Mouse (Mus musculus): ENCODE data around the gene Iqcc. TPM values are rescaled to one million over a fixed set of nuclear protein-coding genes. Genes with fewer than 3 reads are reported as not detected.

Gene Iqcc
- polyA plus RNA-seq (2016; fragmentation: Nextera tagmentation; extraction: Ambion mirVana): 30.2 and 34.7 TPM in 2 replicates

- 6% methylated on average over 44 of the region's 44 CpGs for WGBS
- DNase-seq (ENCODE audit: low spot score): peak; percentile 92
- H3K4me3 ChIP-seq: peak within 1 kb of the TSS; percentile 73
- no peaks in the 10 kb centered on the region for H3K9me3 ChIP-seq (replicated peaks)
- H3K4me1 ChIP-seq: peaks cover 36% of the 10 kb centered on the region
- H3K36me3 ChIP-seq: peaks cover 30% of the 10 kb centered on the region
- peak within 1 kb of the TSS; percentile 90 for H3K27ac ChIP-seq
- H3K27me3 ChIP-seq (ENCODE audit: low read depth, poor library complexity, severe bottlenecking): no peaks in the 10 kb centered on the region
Measured at GRCm38 (mm10) chr4:129618786-129619691, at the start of gene Iqcc. Gene Iqcc (minus strand): TSS chr4:129619099.

GRCm38 (mm10) chr4:129662255-129662813 is 43.4 kb upstream of the Iqcc start:
- no peaks in the 10 kb centered on the region for H3K9me3 ChIP-seq (replicated peaks)
- no peaks in the 10 kb centered on the region for H3K4me1 ChIP-seq
- no peaks in the 10 kb centered on the region for H3K27me3 ChIP-seq (ENCODE audit: low read depth, poor library complexity, severe bottlenecking)
- no peak overlapping the region for H3K4me3 ChIP-seq
- H3K27ac ChIP-seq: no peak overlapping the region
- H3K36me3 ChIP-seq: peaks cover 82% of the 10 kb centered on the region
- 82% methylated on average over 3 of the region's 3 CpGs for WGBS
- no peak for DNase-seq (ENCODE audit: low spot score)

DNA sequence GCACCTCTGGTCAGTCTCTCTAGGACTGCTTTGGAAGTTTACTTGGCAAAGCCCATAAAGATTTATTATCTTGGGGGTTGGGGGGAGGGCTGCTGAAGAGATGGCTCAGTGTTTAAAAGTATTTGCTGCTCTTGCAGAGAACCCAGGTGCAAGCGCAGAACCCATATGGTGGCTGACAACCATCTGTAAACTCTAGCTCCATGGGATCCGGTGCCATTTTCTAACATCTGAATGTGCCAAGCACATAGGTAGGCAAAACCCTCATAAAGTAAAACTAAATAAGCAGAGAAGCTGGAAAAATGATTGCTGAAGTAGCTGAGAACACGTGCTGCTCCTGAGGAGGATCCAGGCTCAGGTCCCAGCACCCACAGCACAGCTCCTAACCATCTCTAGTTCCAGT is 42.7 kb upstream of the Iqcc start:
- H3K4me3 ChIP-seq: no peak overlapping the region
- DNase-seq (ENCODE audit: low spot score): no peak
- no peak overlapping the region for H3K27ac ChIP-seq
- H3K27me3 ChIP-seq (ENCODE audit: low read depth, poor library complexity, severe bottlenecking): no peaks in the 10 kb centered on the region
- peaks cover 82% of the 10 kb centered on the region for H3K36me3 ChIP-seq
- WGBS: 84% methylated on average over 3 of the region's 3 CpGs
- no peaks in the 10 kb centered on the region for H3K9me3 ChIP-seq (replicated peaks)
- H3K4me1 ChIP-seq: no peaks in the 10 kb centered on the region

DNA sequence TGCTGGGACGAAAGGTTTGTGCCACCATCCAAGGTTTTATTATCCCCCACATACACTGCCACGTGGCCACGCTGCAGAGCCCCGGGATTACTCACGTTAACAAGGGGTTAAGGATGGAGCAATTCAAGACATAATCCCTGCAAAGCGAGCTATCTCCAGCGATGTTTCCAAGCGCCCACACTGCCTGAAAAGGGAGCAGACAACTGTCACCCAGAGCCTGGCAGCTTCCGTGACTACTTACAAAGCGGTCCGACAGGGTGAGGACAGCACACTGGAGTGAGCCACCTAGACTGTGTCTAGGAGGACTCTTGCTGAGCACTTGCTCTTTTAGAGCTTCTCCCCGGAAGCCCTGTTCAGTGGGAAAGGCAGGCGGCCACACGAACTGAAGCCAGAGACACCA is 35.9 kb upstream of the Iqcc start:
- 93% methylated on average over 14 of the region's 14 CpGs for WGBS
- H3K36me3 ChIP-seq: peaks cover 99% of the 10 kb centered on the region
- no peaks in the 10 kb centered on the region for H3K27me3 ChIP-seq (ENCODE audit: low read depth, poor library complexity, severe bottlenecking)
- H3K27ac ChIP-seq: no peak overlapping the region
- H3K4me1 ChIP-seq: no peaks in the 10 kb centered on the region
- H3K9me3 ChIP-seq (replicated peaks): no peaks in the 10 kb centered on the region
- no peak for DNase-seq (ENCODE audit: low spot score)
- H3K4me3 ChIP-seq: no peak overlapping the region

DNA sequence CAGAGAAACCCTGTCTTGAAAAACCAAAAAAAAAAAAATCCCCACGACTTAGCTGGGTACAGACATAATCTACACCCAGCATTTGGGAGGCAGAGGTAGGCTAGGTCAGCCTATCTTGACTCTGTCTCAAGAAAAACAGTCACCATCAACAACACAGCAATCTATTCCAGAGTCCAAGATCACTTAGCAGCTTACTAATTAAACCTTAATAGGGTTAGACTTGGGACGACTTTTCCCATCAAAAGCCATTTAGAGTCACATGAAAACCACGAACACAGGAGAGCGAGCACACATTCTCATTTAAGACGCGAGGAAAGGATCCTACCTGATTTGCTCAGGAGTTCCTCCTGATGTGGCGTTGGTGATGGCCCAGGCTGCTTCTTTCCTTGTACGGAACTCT is 31.5 kb upstream of the Iqcc start:
- no peaks in the 10 kb centered on the region for H3K27me3 ChIP-seq (ENCODE audit: low read depth, poor library complexity, severe bottlenecking)
- H3K4me3 ChIP-seq: no peak overlapping the region
- no peaks in the 10 kb centered on the region for H3K9me3 ChIP-seq (replicated peaks)
- no peaks in the 10 kb centered on the region for H3K4me1 ChIP-seq
- DNase-seq (ENCODE audit: low spot score): no peak
- WGBS: 92% methylated on average over 8 of the region's 8 CpGs
- H3K36me3 ChIP-seq: peaks cover 100% of the 10 kb centered on the region
- H3K27ac ChIP-seq: no peak overlapping the region

DNA sequence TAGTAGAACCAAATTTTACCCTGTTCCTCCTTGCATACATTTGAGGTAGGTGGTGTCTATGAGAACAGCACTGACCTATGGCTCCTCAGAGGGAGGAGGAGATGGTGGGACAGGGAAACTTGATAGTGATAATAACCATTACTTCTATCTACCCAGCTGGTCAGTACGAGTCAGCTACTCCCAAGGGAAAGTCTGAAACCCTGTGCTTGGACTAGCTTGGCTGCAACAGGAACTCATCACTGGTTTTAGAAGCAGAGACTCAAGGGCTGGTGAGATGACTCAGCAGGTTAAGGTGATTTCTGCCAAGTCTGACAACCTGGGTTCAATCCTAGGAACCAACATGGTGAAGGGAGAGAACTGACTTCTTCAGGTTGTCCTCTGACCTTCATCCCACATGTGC is 29.8 kb upstream of the Iqcc start:
- Histone ChIP-seq H3K27ac (no peak overlapping the region), H3K36me3 (peaks cover 99% of the 10 kb centered on the region), H3K4me3 (no peak overlapping the region), H3K4me1 (no peaks in the 10 kb centered on the region), H3K27me3 (ENCODE audit: low read depth, poor library complexity, severe bottlenecking) (no peaks in the 10 kb centered on the region), H3K9me3 (replicated peaks) (no peaks in the 10 kb centered on the region)
- DNase-seq (ENCODE audit: low spot score): no peak
- 81% methylated on average over 1 of the region's 1 CpGs for WGBS

GRCm38 (mm10) chr4:129645204-129645603 is 26.3 kb upstream of the Iqcc start:
- WGBS: 92% methylated on average over 6 of the region's 6 CpGs
- no peak for DNase-seq (ENCODE audit: low spot score)
- H3K27me3 ChIP-seq (ENCODE audit: low read depth, poor library complexity, severe bottlenecking): no peaks in the 10 kb centered on the region
- no peak overlapping the region for H3K4me3 ChIP-seq
- H3K9me3 ChIP-seq (replicated peaks): no peaks in the 10 kb centered on the region
- H3K27ac ChIP-seq: no peak overlapping the region
- H3K4me1 ChIP-seq: peaks cover 8% of the 10 kb centered on the region; the same call in 1 of the 2 replicates
- peaks cover 73% of the 10 kb centered on the region for H3K36me3 ChIP-seq

- H3K27ac ChIP-seq: peak overlapping the region; percentile 93
- H3K4me1 ChIP-seq: peaks cover 27% of the 10 kb centered on the region
- 53% methylated on average over 5 of the region's 5 CpGs for WGBS
- H3K27me3 ChIP-seq (ENCODE audit: low read depth, poor library complexity, severe bottlenecking): no peaks in the 10 kb centered on the region
- H3K9me3 ChIP-seq (replicated peaks): no peaks in the 10 kb centered on the region
- H3K4me3 ChIP-seq: peak overlapping the region; percentile 78
- H3K36me3 ChIP-seq: peaks cover 69% of the 10 kb centered on the region
- no peak for DNase-seq (ENCODE audit: low spot score)
Measured at GRCm38 (mm10) chr4:129641756-129642155, 22.9 kb upstream of the Iqcc start.

DNA sequence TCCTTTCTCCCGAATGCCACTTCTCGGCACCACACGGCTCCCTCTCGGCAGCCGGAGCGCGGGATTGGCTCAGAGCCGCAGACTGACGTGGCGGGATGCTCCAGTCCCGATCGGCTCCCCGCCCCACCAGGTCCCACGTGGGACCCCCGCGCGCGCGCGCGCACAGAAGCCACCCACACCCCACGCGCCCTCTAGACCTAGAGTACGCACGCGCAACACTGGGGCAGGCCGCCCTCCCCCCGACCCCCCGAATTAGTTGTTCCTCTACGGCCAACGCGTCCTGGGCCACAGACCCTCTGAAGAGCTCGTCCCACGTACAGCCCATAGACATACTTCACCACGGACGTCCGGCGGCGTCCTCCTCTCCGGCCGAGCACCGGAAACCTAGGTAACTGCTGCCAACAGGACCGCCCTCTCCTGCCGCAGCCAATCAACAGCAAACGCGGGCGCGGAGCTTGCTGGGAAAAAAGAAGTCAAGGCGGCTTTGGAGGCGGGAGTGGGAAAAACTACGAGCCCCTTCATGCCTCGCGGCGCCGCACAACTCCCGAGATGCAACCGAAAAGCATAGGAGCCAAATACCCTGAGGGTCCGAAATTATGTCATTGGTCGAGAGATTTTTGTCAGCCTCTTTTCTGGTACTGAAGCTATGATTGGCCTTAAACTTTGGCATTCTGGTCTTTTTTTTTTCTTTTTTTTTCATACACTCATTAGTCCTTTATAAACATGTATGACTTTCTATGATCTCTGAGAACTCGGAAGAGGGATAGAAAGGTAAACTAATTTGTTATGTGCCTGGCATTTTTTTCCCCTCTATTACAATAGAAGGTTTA is 22.0 kb upstream of the Iqcc start, which contains the start of gene Txlna:
Txlna (minus strand) TSS at position 428 of the 830 bp plus-strand sequence.
- peak within 1 kb of the TSS; percentile 78 for H3K4me3 ChIP-seq
- H3K27ac ChIP-seq: peak within 1 kb of the TSS; percentile 93
- no peaks in the 10 kb centered on the region for H3K9me3 ChIP-seq (replicated peaks)
- H3K27me3 ChIP-seq (ENCODE audit: low read depth, poor library complexity, severe bottlenecking): no peaks in the 10 kb centered on the region
- under 1% methylated on average over 60 of the region's 60 CpGs for WGBS
- H3K36me3 ChIP-seq: peaks cover 69% of the 10 kb centered on the region
- peak; percentile 96 for DNase-seq (ENCODE audit: low spot score)
- peaks cover 27% of the 10 kb centered on the region for H3K4me1 ChIP-seq

- WGBS: 13% methylated on average over 17 of the region's 17 CpGs
- Histone ChIP-seq H3K36me3 (peaks cover 69% of the 10 kb centered on the region), H3K4me3 (peak overlapping the region; percentile 78), H3K4me1 (peaks cover 27% of the 10 kb centered on the region), H3K9me3 (replicated peaks) (no peaks in the 10 kb centered on the region), H3K27ac (peak overlapping the region; percentile 93), H3K27me3 (ENCODE audit: low read depth, poor library complexity, severe bottlenecking) (no peaks in the 10 kb centered on the region)
- DNase-seq (ENCODE audit: low spot score): no peak
Measured at GRCm38 (mm10) chr4:129640101-129640637, 21.3 kb upstream of the Iqcc start.

- WGBS: 93% methylated on average over 15 of the region's 15 CpGs
- no peak overlapping the region for H3K27ac ChIP-seq
- H3K36me3 ChIP-seq: peaks cover 69% of the 10 kb centered on the region
- no peaks in the 10 kb centered on the region for H3K27me3 ChIP-seq (ENCODE audit: low read depth, poor library complexity, severe bottlenecking)
- no peak for DNase-seq (ENCODE audit: low spot score)
- H3K4me1 ChIP-seq: peaks cover 27% of the 10 kb centered on the region
- peak overlapping the region; percentile 78 for H3K4me3 ChIP-seq
- H3K9me3 ChIP-seq (replicated peaks): no peaks in the 10 kb centered on the region
Measured at GRCm38 (mm10) chr4:129639221-129639620, 20.3 kb upstream of the Iqcc start.

DNA sequence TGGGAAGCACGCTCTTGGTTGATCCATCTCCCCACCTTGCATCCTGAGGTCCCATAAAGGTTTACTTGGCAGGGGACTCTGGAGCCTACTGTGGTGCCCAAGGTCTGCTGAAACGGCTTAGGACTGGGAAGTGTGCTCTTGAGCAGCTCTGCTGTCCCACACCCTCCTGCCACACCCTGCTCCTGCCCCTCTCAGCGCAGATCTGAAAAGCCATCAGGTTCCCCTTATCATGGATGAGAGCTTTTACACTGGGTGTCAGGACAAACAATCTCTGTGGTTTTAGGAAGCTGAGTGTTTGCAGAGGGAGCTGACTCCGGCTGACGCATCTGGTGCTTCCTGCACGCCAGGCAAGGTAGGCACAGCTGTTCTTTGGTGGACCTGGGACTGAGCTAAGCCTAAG is 15.0 kb upstream of the Iqcc start:
- Histone ChIP-seq H3K36me3 (peaks cover 99% of the 10 kb centered on the region), H3K4me1 (peaks cover 5% of the 10 kb centered on the region), H3K4me3 (no peak overlapping the region), H3K27ac (no peak overlapping the region), H3K27me3 (ENCODE audit: low read depth, poor library complexity, severe bottlenecking) (no peaks in the 10 kb centered on the region), H3K9me3 (replicated peaks) (no peaks in the 10 kb centered on the region)
- DNase-seq (ENCODE audit: low spot score): no peak
- WGBS: 93% methylated on average over 6 of the region's 6 CpGs

Data from limb, embryonic 10.5 days (tissue).